21 mouse cellular contexts compared by ENCODE assay signal in the genomic region with DNA sequence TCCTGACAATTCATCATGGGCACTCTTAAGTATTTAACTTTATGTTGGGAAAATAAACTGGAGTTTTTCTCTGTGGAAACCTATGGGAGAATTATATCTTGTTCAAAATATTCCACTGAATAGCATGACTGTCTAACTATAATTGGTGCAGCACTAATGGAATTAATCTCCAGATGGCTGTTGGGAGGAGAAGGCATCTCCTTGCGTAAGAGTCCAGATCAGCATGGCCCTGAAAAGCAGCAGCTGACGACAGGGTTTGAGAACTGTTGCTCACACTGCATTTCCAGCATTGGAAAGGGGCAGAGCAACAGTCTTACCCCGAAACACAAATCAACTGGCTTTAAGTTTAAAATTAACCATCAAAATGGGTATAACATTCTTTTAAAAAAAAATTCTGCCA.
DNase-seq lines count a peak whose midpoint lies in the region; ATAC-seq and TF ChIP-seq lines count a peak whose summit lies in the region.
"Had no signal": no experiment of that assay in that cellular context is flagged by ENCODE, and none has a peak within 500 bp of the region (broad histone marks: within the 10 kb centered on the region; RNA-seq: fewer than 3 reads in every experiment).

No protein-coding gene starts in this region.

- H3K27ac ChIP-seq in midbrain, postnatal 0 days (ENCODE audit: low read depth, low read length), result no peak overlapping the region
- H3K27ac ChIP-seq in midbrain, embryonic 15.5 days, result no peak overlapping the region
- H3K27ac ChIP-seq: hindbrain, embryonic 10.5 days; neural tube, embryonic 13.5 days; stomach, embryonic 15.5 days had no signal

- no peaks in the 10 kb centered on the region for H3K36me3 ChIP-seq in midbrain, postnatal 0 days (ENCODE audit: insufficient read depth, low read length)
- H3K36me3 ChIP-seq in midbrain, embryonic 15.5 days (replicated peaks), result no peaks in the 10 kb centered on the region
- H3K36me3 ChIP-seq: G1E had no signal

- no peaks in the 10 kb centered on the region for H3K4me1 ChIP-seq in midbrain, postnatal 0 days (ENCODE audit: insufficient read depth, low read length)
- no peaks in the 10 kb centered on the region for H3K4me1 ChIP-seq in midbrain, embryonic 15.5 days
- H3K4me1 ChIP-seq: hindbrain, embryonic 10.5 days had no signal

- no peak overlapping the region for H3K4me2 ChIP-seq in midbrain, postnatal 0 days (ENCODE audit: low read depth, low read length, poor library complexity, severe bottlenecking)
- H3K4me2 ChIP-seq in midbrain, embryonic 15.5 days, result no peak overlapping the region
- H3K4me2 ChIP-seq: forebrain, embryonic 15.5 days; liver, embryonic 11.5 days; neural tube, embryonic 13.5 days; stomach, embryonic 15.5 days had no signal

- no peaks in the 10 kb centered on the region for H3K27me3 ChIP-seq in midbrain, postnatal 0 days (ENCODE audit: insufficient read depth, low read length)
- H3K27me3 ChIP-seq in midbrain, embryonic 15.5 days (replicated peaks), result no peaks in the 10 kb centered on the region
- H3K27me3 ChIP-seq: forebrain, embryonic 15.5 days; neural tube, embryonic 13.5 days; stomach, embryonic 15.5 days had no signal

- WGBS in midbrain, postnatal 0 days, result 69% methylated on average over 3 of the region's 3 CpGs
- WGBS in midbrain, embryonic 15.5 days, result 65% methylated on average over 3 of the region's 3 CpGs

- no peak overlapping the region for H3K9ac ChIP-seq in midbrain, postnatal 0 days (replicated peaks; ENCODE audit: low read length, poor library complexity, severe bottlenecking)
- H3K9ac ChIP-seq in midbrain, embryonic 15.5 days, result no peak overlapping the region
- H3K9ac ChIP-seq: forebrain, embryonic 15.5 days; neural tube, embryonic 13.5 days; stomach, embryonic 15.5 days had no signal

- peak; percentile 36 for DNase-seq in adrenal gland, postnatal 10 days
- DNase-seq in adrenal gland, adult 18-20 months (ENCODE audit: low spot score in 2 of 2), result no peak
- peak; percentile 86 for DNase-seq in heart, adult 11 months
- DNase-seq in heart, adult 9 months (ENCODE audit: low spot score in 2 of 2), result no peak
- peak; percentile 23 for DNase-seq in midbrain, postnatal 0 days (ENCODE audit: low spot score)
- no peak for DNase-seq in thymus, postnatal 0 days (ENCODE audit: low spot score)
- DNase-seq: gastrocnemius, postnatal 14 days; kidney, adult 8-10 months; kidney, postnatal 14 days; lung, adult 18-20 months; thymus, adult 2 months had no signal

- no peak for TF ChIP-seq CTCF in midbrain, postnatal 0 days (IDR thresholded peaks at IDR 0.05)

- H3K4me3 ChIP-seq in midbrain, postnatal 0 days (ENCODE audit: low read depth, low read length), result no peak overlapping the region
- no peak overlapping the region for H3K4me3 ChIP-seq in midbrain, embryonic 15.5 days
- H3K4me3 ChIP-seq: erythroblast, embryonic 14.5 days; forebrain, embryonic 15.5 days; hindbrain, embryonic 10.5 days; neural tube, embryonic 13.5 days; stomach, embryonic 15.5 days had no signal

- no peak for ATAC-seq in midbrain, postnatal 0 days (ENCODE audit: low FRiP score)
- ATAC-seq in midbrain, embryonic 15.5 days (replicated peaks), result no peak
- ATAC-seq in megakaryocyte, adult 5-6 weeks (ENCODE audit: poor library complexity, severe bottlenecking), result no peak
- ATAC-seq: inflammation-experienced regulatory T-cells, adult 6 months had no signal

- H3K9me3 ChIP-seq in midbrain, postnatal 0 days (ENCODE audit: low read length), result no peaks in the 10 kb centered on the region
- H3K9me3 ChIP-seq in midbrain, embryonic 15.5 days, result no peaks in the 10 kb centered on the region
- H3K9me3 ChIP-seq: forebrain, embryonic 15.5 days; hindbrain, embryonic 10.5 days; neural tube, embryonic 13.5 days; stomach, embryonic 15.5 days had no signal

Comparison
In these comparisons a context has a peak if more than half of its experiments do, and no peak if none do; other contexts are left out.
1. DNase-seq: peak in adrenal gland, postnatal 10 days (single experiment), heart, adult 11 months (single experiment) and midbrain, postnatal 0 days (single experiment); none in adrenal gland, adult 18-20 months (0 of 2), heart, adult 9 months (0 of 2) and thymus, postnatal 0 days (single experiment).